Mouse (Mus musculus) neutrophil, adult 5-6 weeks (primary cell): ENCODE data around the gene Kcnj5. TPM values are rescaled to one million over a fixed set of nuclear protein-coding genes. Genes with fewer than 3 reads are reported as not detected.

Experiments used
- total RNA-seq: library from RNA; stranded (forward); fragments of 200-1000 nt; gene quantifications from 2 replicates; pipeline ENCODE4 v1.2.3, GENCODE M21; 2017

Gene Kcnj5
- total RNA-seq, 1 experiment from 2014 or later: 0.12 TPM

Other genes with a start within 250 kb of the Kcnj5 start
- gene Arhgap32, start 228.2 kb downstream of the Kcnj5 start, total RNA-seq: 0.23 and 0.49 TPM in 2 replicates
- gene Kcnj1, start 28.1 kb upstream of the Kcnj5 start, total RNA-seq: 3.4 and 4.9 TPM in 2 replicates
- 203 and 223 TPM in 2 replicates for gene Fli1, start 198.5 kb upstream of the Kcnj5 start, total RNA-seq